In genomic region chr8:70376275-70376741, GRCm38 (mm10) we compare ENCODE assay signal across 8 mouse cellular contexts. TPM values are rescaled to one million over a fixed set of nuclear protein-coding genes. Genes with fewer than 3 reads are reported as not detected.
DNase-seq lines count a peak whose midpoint lies in the region; ATAC-seq and TF ChIP-seq lines count a peak whose summit lies in the region.

No protein-coding gene starts in this region.

- no peak for ATAC-seq in forebrain, embryonic 13.5 days
- ATAC-seq in limb, embryonic 14.5 days (ENCODE audit: low FRiP score, low read depth) = no peak
- no peak for ATAC-seq in neural tube, embryonic 13.5 days (ENCODE audit: low read depth)

- no peak overlapping the region for H3K27ac ChIP-seq in forebrain, embryonic 13.5 days
- no peak overlapping the region for H3K27ac ChIP-seq in limb, embryonic 14.5 days (replicated peaks; ENCODE audit: low read depth, low read length)
- no peak overlapping the region for H3K27ac ChIP-seq in neural tube, embryonic 13.5 days (replicated peaks)

- peak overlapping the region; percentile 10; the same call in 1 of the 2 replicates for H3K4me2 ChIP-seq in forebrain, embryonic 13.5 days
- H3K4me2 ChIP-seq in limb, embryonic 14.5 days (replicated peaks; ENCODE audit: low read depth, low read length, severe bottlenecking) = peak overlapping the region; percentile 26
- H3K4me2 ChIP-seq in neural tube, embryonic 13.5 days = 0 out of 2 replicates have a peak overlapping the region, but pooled peaks have one; percentile 14

- peak overlapping the region; percentile 4; the same call in 1 of the 2 replicates for H3K4me3 ChIP-seq in forebrain, embryonic 13.5 days
- peak overlapping the region; percentile 21 for H3K4me3 ChIP-seq in limb, embryonic 14.5 days (replicated peaks; ENCODE audit: low read length)
- peak overlapping the region; percentile 17 for H3K4me3 ChIP-seq in neural tube, embryonic 13.5 days

- H3K4me1 ChIP-seq in forebrain, embryonic 13.5 days = peaks cover 25% of the 10 kb centered on the region
- peaks cover 36% of the 10 kb centered on the region for H3K4me1 ChIP-seq in limb, embryonic 14.5 days (ENCODE audit: control insufficient read depth, insufficient read depth, low read length)
- H3K4me1 ChIP-seq in neural tube, embryonic 13.5 days (replicated peaks) = peaks cover 29% of the 10 kb centered on the region

- 6% methylated on average over 37 of the region's 37 CpGs for WGBS in forebrain, embryonic 13.5 days
- 8% methylated on average over 37 of the region's 37 CpGs for WGBS in limb, embryonic 14.5 days
- WGBS in neural tube, embryonic 13.5 days = 7% methylated on average over 37 of the region's 37 CpGs

- H3K9ac ChIP-seq in forebrain, embryonic 13.5 days = no peak overlapping the region
- no peak overlapping the region for H3K9ac ChIP-seq in limb, embryonic 14.5 days (ENCODE audit: low read depth, low read length, severe bottlenecking)
- no peak overlapping the region for H3K9ac ChIP-seq in neural tube, embryonic 13.5 days

- DNase-seq in kidney, postnatal 4 days = peak; percentile 30 to 31
- DNase-seq in kidney, postnatal 36 days = no peak
- no peak for DNase-seq in limb, embryonic 14.5 days (ENCODE audit: low spot score)
- DNase-seq in right cerebral cortex, postnatal 4 days = no peak
- DNase-seq in urinary bladder, postnatal 4 days (ENCODE audit: low spot score in 2 of 2) = no peak
- no peak for DNase-seq in urinary bladder, postnatal 36 days (ENCODE audit: low spot score in 2 of 2)

- H3K9me3 ChIP-seq in forebrain, embryonic 13.5 days (replicated peaks) = no peaks in the 10 kb centered on the region
- H3K9me3 ChIP-seq in limb, embryonic 14.5 days (ENCODE audit: control insufficient read depth, low read length) = no peaks in the 10 kb centered on the region
- H3K9me3 ChIP-seq in neural tube, embryonic 13.5 days = 0 out of 2 replicates have a peak, but pooled peaks cover 2% of the 10 kb centered on the region

- no peak for TF ChIP-seq POLR2A in limb, embryonic 14.5 days (IDR thresholded peaks at IDR 0.05; ENCODE audit: borderline replicate concordance, extremely low read depth, insufficient read depth, insufficient read length)

- peaks cover 95% of the 10 kb centered on the region for H3K27me3 ChIP-seq in forebrain, embryonic 13.5 days
- peaks cover 59% of the 10 kb centered on the region for H3K27me3 ChIP-seq in limb, embryonic 14.5 days (ENCODE audit: control insufficient read depth, insufficient read depth, low read length)
- peaks cover 93% of the 10 kb centered on the region for H3K27me3 ChIP-seq in neural tube, embryonic 13.5 days

- H3K36me3 ChIP-seq in forebrain, embryonic 13.5 days (ENCODE audit: poor library complexity, severe bottlenecking) = no peaks in the 10 kb centered on the region
- H3K36me3 ChIP-seq in limb, embryonic 14.5 days (ENCODE audit: control insufficient read depth, insufficient read depth, low read length) = no peaks in the 10 kb centered on the region
- H3K36me3 ChIP-seq in neural tube, embryonic 13.5 days = no peaks in the 10 kb centered on the region

RNA-seq across cellular contexts. Expression of gene Comp, which starts 3.0 kb away (rescaled TPM):
- polyA plus RNA-seq in forebrain, embryonic 13.5 days (2015; fragmentation: Nextera tagmentation; extraction: Ambion mirVana) = 0.18 and 0.35 TPM in 2 replicates
- polyA plus RNA-seq in limb, embryonic 14.5 days (2012; rRNA removed) = 136 and 173 TPM in 2 replicates
- polyA plus RNA-seq in limb, embryonic 14.5 days (2014; fragmentation: Nextera tagmentation; extraction: Ambion mirVana) = 36.7 and 46.3 TPM in 2 replicates
- 0.55 and 1.8 TPM in 2 replicates for polyA plus RNA-seq in neural tube, embryonic 13.5 days (2015; fragmentation: Nextera tagmentation; extraction: Ambion mirVana)

RNA-seq across cellular contexts. Expression of gene Upf1, which starts 23.2 kb away (rescaled TPM):
- polyA plus RNA-seq in forebrain, embryonic 13.5 days (2015; fragmentation: Nextera tagmentation; extraction: Ambion mirVana) = 14.2 and 16.3 TPM in 2 replicates
- 39.0 and 47.6 TPM in 2 replicates for polyA plus RNA-seq in limb, embryonic 14.5 days (2012; rRNA removed)
- polyA plus RNA-seq in limb, embryonic 14.5 days (2014; fragmentation: Nextera tagmentation; extraction: Ambion mirVana) = 22.3 and 25.5 TPM in 2 replicates
- 16.3 and 17.3 TPM in 2 replicates for polyA plus RNA-seq in neural tube, embryonic 13.5 days (2015; fragmentation: Nextera tagmentation; extraction: Ambion mirVana)

RNA-seq across cellular contexts. Expression of gene Gdf1, which starts 46.7 kb away (rescaled TPM):
- polyA plus RNA-seq in forebrain, embryonic 13.5 days (2015; fragmentation: Nextera tagmentation; extraction: Ambion mirVana) = 0.89 and 2.5 TPM in 2 replicates
- polyA plus RNA-seq in limb, embryonic 14.5 days (2012; rRNA removed) = 5.4 and 5.7 TPM in 2 replicates
- 1.2 TPM in 2 replicates for polyA plus RNA-seq in limb, embryonic 14.5 days (2014; fragmentation: Nextera tagmentation; extraction: Ambion mirVana)
- polyA plus RNA-seq in neural tube, embryonic 13.5 days (2015; fragmentation: Nextera tagmentation; extraction: Ambion mirVana) = 2.4 and 3.3 TPM in 2 replicates

Comparison
In these comparisons a context has a peak if more than half of its experiments do, and no peak if none do; other contexts are left out.
1. DNase-seq: peak in kidney, postnatal 4 days (2 of 2); none in kidney, postnatal 36 days (0 of 2), limb, embryonic 14.5 days (single experiment), right cerebral cortex, postnatal 4 days (single experiment), urinary bladder, postnatal 4 days (0 of 2) and urinary bladder, postnatal 36 days (0 of 2).
2. RNA of gene Comp, which starts 3.0 kb away (polyA plus RNA-seq): 36.7 to 173 TPM in limb, embryonic 14.5 days; 0.55 to 1.8 TPM in neural tube, embryonic 13.5 days and 0.18 to 0.35 TPM in forebrain, embryonic 13.5 days; every median in the first group is over 10 times any median in the second.
3. Peak in every context shown above with its lines, with median percentiles within 50 percentile points of each other: H3K4me2 ChIP-seq and H3K4me3 ChIP-seq.